Mouse (Mus musculus) NIH3T3 (cell line): ENCODE results near the gene Atp8a1.

ENCODE experiments used
- DNase-seq: peaks from one replicate; pipeline ENCODE4 v3.0.0-alpha.2; 2012; ENCODE audit warnings: low read depth

The Atp8a1 gene

GRCm38 (mm10) chr5:67631261-67631660 is 216.0 kb downstream of the Atp8a1 start:
- DNase-seq, result no peak

- no peak for DNase-seq
Observed at GRCm38 (mm10) chr5:67629861-67630260, 217.4 kb downstream of the Atp8a1 start.

GRCm38 (mm10) chr5:67629440-67629839 is 217.8 kb downstream of the Atp8a1 start:
- DNase-seq, result no peak

- no peak for DNase-seq
Observed at GRCm38 (mm10) chr5:67628180-67628940, 218.9 kb downstream of the Atp8a1 start.

- no peak for DNase-seq
Observed at GRCm38 (mm10) chr5:67621230-67621629, 226.0 kb downstream of the Atp8a1 start.

GRCm38 (mm10) chr5:67609520-67609837 is 237.8 kb downstream of the Atp8a1 start:
- no peak for DNase-seq

- DNase-seq, result no peak
Observed at GRCm38 (mm10) chr5:67608674-67609519, 238.3 kb downstream of the Atp8a1 start.

- DNase-seq, result no peak
Observed at GRCm38 (mm10) chr5:67607804-67608673, 239.2 kb downstream of the Atp8a1 start, which contains the start of gene Shisa3. Gene Shisa3, plus strand, starts transcription at chr5:67607882.

GRCm38 (mm10) chr5:67606916-67607803 is 240.1 kb downstream of the Atp8a1 start:
- no peak for DNase-seq

GRCm38 (mm10) chr5:67605951-67606350 is 241.3 kb downstream of the Atp8a1 start:
- no peak for DNase-seq

- DNase-seq, result no peak
Observed at GRCm38 (mm10) chr5:67599935-67600334, 247.3 kb downstream of the Atp8a1 start.

- no peak for DNase-seq
Observed at GRCm38 (mm10) chr5:67595629-67596028, 251.6 kb downstream of the Atp8a1 start.

- no peak for DNase-seq
Observed at GRCm38 (mm10) chr5:67595070-67595469, 252.2 kb downstream of the Atp8a1 start.

- peak; percentile 5 for DNase-seq
Observed at GRCm38 (mm10) chr5:67579725-67580633, 267.3 kb downstream of the Atp8a1 start.

- DNase-seq, result no peak
Observed at GRCm38 (mm10) chr5:67575705-67576104, 271.5 kb downstream of the Atp8a1 start.

GRCm38 (mm10) chr5:67574039-67574438 is 273.2 kb downstream of the Atp8a1 start:
- no peak for DNase-seq

- no peak for DNase-seq
Observed at GRCm38 (mm10) chr5:67572552-67573155, 274.6 kb downstream of the Atp8a1 start.
